Mouse (Mus musculus) stomach, embryonic 16.5 days (tissue): ENCODE measurements around the gene Tent5b. TPM values are rescaled to one million over a fixed set of nuclear protein-coding genes. Genes with fewer than 3 reads are reported as not detected.
A peak's percentile ranks its signal among the peaks of the same experiment; 100 is the strongest.

Experiments used
- ATAC-seq: fragments of 200-750 bp; cut with Nextera tagmentation; 2 replicates; pipeline ENCODE4 v1.8.0; 2017; ENCODE audit warnings: moderate number of reproducible peaks, moderate TSS enrichment; ENCODE audit not compliant: insufficient read depth, low FRiP score
- H3K27ac ChIP-seq: fragments of 300-500 bp; sonication (generic); 2 replicates; pipeline ENCODE4 v1.5.1; 2014; ENCODE audit warnings: low read length
- H3K27me3 ChIP-seq: fragments of 300-500 bp; sonication (generic); 2 replicates; pipeline ENCODE4 v1.6.1; 2014; ENCODE audit warnings: low read length, control low read depth, mixed read lengths; ENCODE audit not compliant: control insufficient read depth, insufficient read depth
- H3K36me3 ChIP-seq: fragments of 300-500 bp; sonication (generic); 2 replicates; pipeline ENCODE4 v1.6.1; 2014; ENCODE audit warnings: low read length; ENCODE audit not compliant: control insufficient read depth, insufficient read depth
- H3K4me1 ChIP-seq: fragments of 300-500 bp; sonication (generic); 2 replicates; pipeline ENCODE4 v1.6.1; 2014; ENCODE audit warnings: low read length, control low read depth, mixed read lengths; ENCODE audit not compliant: control insufficient read depth, insufficient read depth
- H3K4me2 ChIP-seq: fragments of 300-500 bp; sonication (generic); 2 replicates; pipeline ENCODE4 v1.6.1; 2014; ENCODE audit warnings: low read depth, low read length, mixed read lengths
- H3K4me3 ChIP-seq: fragments of 300-500 bp; sonication (generic); replicated peaks from 2 replicates; pipeline ENCODE4 v1.5.1; 2014; ENCODE audit warnings: mild to moderate bottlenecking, low read length
- H3K9ac ChIP-seq: fragments of 300-500 bp; sonication (generic); 2 replicates; pipeline ENCODE4 v1.6.1; 2014; ENCODE audit warnings: low read length
- H3K9me3 ChIP-seq: fragments of 300-500 bp; sonication (generic); replicated peaks from 2 replicates; pipeline ENCODE4 v1.6.1; 2016; ENCODE audit warnings: low read length, control low read depth; ENCODE audit not compliant: control insufficient read depth
- WGBS: fragments of 180-500 bp; shearing (Covaris S2); extraction: QIAGEN DNeasy Blood & Tissue Kit; methylation state at CpG from one replicate; pipeline ENCODE4 v1.1.7; 2014; 5-methylcytosine and 5-hydroxymethylcytosine counted together
- polyA plus RNA-seq: library from polyadenylated mRNA; unstranded; fragments of >200 nt; fragmentation: Nextera tagmentation; extraction: Ambion mirVana; gene quantifications from 2 replicates; pipeline ENCODE4 v1.2.1, GENCODE M21; 2015

The Tent5b gene
- polyA plus RNA-seq = 7.9 and 12.6 TPM in 2 replicates

DNA sequence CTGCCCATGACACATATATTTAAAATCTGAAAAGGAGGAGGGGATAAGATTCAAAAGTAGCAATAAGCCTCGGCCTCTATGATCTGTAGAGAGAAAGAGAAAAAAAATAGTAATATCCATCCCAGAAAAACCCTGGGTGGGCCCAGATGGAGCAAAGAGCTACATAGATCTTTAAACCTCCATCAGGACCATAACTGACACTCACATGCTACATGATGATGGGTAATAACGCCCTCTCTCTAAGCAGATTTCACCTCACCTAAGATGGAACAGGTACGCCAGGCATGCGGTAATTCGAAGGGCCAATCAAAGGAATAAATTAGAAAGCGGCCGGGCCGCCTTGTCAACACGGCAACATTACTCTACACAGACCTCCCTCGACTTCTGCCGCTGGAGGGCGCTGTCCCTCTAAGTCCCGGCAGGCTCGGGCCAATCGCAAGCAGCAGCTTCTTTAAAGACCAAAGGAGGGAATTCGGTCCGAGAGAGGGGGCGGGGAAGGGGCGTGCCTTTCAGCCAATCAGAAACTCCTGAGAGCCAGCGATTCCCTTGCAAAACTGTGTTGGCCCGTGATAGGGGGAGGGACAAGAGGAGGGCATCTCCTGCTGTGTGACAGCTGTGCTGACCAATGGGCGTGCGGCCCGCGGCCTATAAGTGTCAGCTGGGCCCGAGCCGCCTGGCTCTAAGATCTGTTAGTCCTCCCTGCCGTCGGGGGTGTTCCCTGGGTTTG lies at the start of gene Tent5b:
Gene Tent5b (plus strand): TSS at position 675 of the 727 bp plus-strand sequence.
- ATAC-seq = peak; percentile 98
- Histone ChIP-seq H3K9me3 (no peaks in the 10 kb centered on the region), H3K4me1 (peaks cover 21% of the 10 kb centered on the region), H3K27ac (no peak within 1 kb of the TSS), H3K36me3 (no peaks in the 10 kb centered on the region), H3K9ac (peak within 1 kb of the TSS; percentile 70), H3K4me3 (peak within 1 kb of the TSS; percentile 54), H3K27me3 (peaks cover 10% of the 10 kb centered on the region), H3K4me2 (peak within 1 kb of the TSS; percentile 68)
- WGBS = 3% methylated on average over 29 of the region's 29 CpGs

GRCm38 (mm10) chr4:133431508-133431907 lies 48.4 kb upstream of the Tent5b start:
- H3K27ac ChIP-seq = no peak overlapping the region
- H3K36me3 ChIP-seq = no peaks in the 10 kb centered on the region
- H3K9ac ChIP-seq = no peak overlapping the region
- WGBS = 87% methylated on average over 6 of the region's 6 CpGs
- no peaks in the 10 kb centered on the region for H3K27me3 ChIP-seq
- ATAC-seq = no peak
- H3K4me2 ChIP-seq = no peak overlapping the region
- no peak overlapping the region for H3K4me3 ChIP-seq
- H3K4me1 ChIP-seq = peaks cover 6% of the 10 kb centered on the region; the same call in 1 of the 2 replicates
- no peaks in the 10 kb centered on the region for H3K9me3 ChIP-seq

DNA sequence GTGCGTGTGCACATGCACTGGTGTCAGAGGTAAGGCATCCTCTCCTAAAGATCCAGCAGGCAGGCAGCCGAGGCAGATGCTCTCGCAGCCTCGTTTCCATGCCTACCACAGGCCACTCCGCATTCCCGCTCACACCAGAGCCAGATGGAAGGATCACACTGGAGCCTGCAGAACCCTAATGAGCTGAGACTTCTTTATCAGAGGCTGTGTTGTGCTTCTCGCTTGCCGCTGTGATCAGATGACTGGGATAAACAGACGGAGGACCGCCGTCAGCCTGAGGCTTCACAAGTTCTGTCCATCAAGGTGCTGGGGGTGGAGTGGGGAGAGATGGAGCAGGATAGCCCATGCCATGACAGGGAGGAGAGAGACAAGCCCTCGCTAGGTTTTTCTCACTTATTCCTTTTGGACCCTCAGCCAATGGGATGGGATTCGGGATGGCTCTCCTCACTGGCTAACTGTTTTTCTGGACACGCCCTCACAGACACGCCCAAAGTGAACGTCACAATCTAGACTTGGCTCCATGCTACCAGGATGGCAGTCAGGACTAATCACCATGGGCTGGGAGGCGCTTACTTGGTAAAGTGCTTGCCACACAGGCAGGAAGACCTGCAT lies 47.3 kb upstream of the Tent5b start:
- Histone ChIP-seq H3K27me3 (no peaks in the 10 kb centered on the region), H3K36me3 (no peaks in the 10 kb centered on the region), H3K27ac (no peak overlapping the region), H3K9me3 (no peaks in the 10 kb centered on the region), H3K4me2 (peak overlapping the region; percentile 10; the same call in 1 of the 2 replicates), H3K9ac (peak overlapping the region; percentile 43; the same call in 1 of the 2 replicates), H3K4me3 (no peak overlapping the region), H3K4me1 (peaks cover 6% of the 10 kb centered on the region; the same call in 1 of the 2 replicates)
- peak; percentile 60; the same call in 1 of the 2 replicates for ATAC-seq
- WGBS = 21% methylated on average over 17 of the region's 17 CpGs

GRCm38 (mm10) chr4:133435921-133436320 lies 44.0 kb upstream of the Tent5b start:
- no peaks in the 10 kb centered on the region for H3K9me3 ChIP-seq
- WGBS = 86% methylated on average over 11 of the region's 11 CpGs
- H3K27ac ChIP-seq = no peak overlapping the region
- no peak overlapping the region for H3K9ac ChIP-seq
- no peak overlapping the region for H3K4me2 ChIP-seq
- no peaks in the 10 kb centered on the region for H3K36me3 ChIP-seq
- no peaks in the 10 kb centered on the region for H3K27me3 ChIP-seq
- no peak overlapping the region for H3K4me3 ChIP-seq
- H3K4me1 ChIP-seq = peaks cover 26% of the 10 kb centered on the region
- ATAC-seq = no peak

- Histone ChIP-seq H3K4me1 (peaks cover 25% of the 10 kb centered on the region), H3K9me3 (no peaks in the 10 kb centered on the region), H3K9ac (peak overlapping the region; percentile 63), H3K4me3 (peak overlapping the region; percentile 16), H3K27me3 (no peaks in the 10 kb centered on the region), H3K27ac (peak overlapping the region; percentile 87), H3K4me2 (peak overlapping the region; percentile 50), H3K36me3 (no peaks in the 10 kb centered on the region)
- WGBS = 7% methylated on average over 17 of the region's 17 CpGs
- ATAC-seq = peak; percentile 88
Measured at GRCm38 (mm10) chr4:133439460-133440376, 40.2 kb upstream of the Tent5b start.

- Histone ChIP-seq H3K9me3 (no peaks in the 10 kb centered on the region), H3K4me3 (peak overlapping the region; percentile 16), H3K4me2 (peak overlapping the region; percentile 50), H3K36me3 (no peaks in the 10 kb centered on the region), H3K27me3 (no peaks in the 10 kb centered on the region), H3K27ac (peak overlapping the region; percentile 87), H3K9ac (peak overlapping the region; percentile 63), H3K4me1 (peaks cover 25% of the 10 kb centered on the region)
- WGBS = 5% methylated on average over 6 of the region's 6 CpGs
- ATAC-seq = peak; percentile 77
Measured at GRCm38 (mm10) chr4:133440377-133440795, 39.5 kb upstream of the Tent5b start.

- H3K27ac ChIP-seq = no peak overlapping the region
- WGBS = 56% methylated on average over 3 of the region's 3 CpGs
Measured at GRCm38 (mm10) chr4:133442194-133442593, 37.7 kb upstream of the Tent5b start.

DNA sequence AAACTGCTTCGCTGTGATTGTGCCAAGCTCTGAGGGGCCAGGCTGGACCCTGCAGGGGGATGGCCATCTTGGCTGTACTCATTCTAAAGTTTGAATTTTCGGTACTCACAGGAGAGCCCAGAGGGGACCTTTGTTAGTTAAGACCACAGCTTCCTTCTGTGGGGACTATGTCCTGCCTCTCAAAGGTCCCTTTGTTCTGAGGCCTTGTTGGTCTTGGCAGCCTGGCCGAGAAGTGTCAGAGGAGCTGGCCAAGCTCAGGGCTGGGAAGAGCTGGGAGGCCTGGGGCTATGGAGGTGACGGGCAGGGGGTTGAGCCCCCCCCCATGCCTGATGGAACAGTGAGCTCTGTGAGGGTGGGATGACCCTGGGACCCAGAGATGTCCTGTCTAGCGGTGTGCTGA lies 36.8 kb upstream of the Tent5b start:
- Histone ChIP-seq H3K4me1 (peaks cover 25% of the 10 kb centered on the region), H3K27ac (no peak overlapping the region), H3K4me3 (no peak overlapping the region), H3K27me3 (no peaks in the 10 kb centered on the region), H3K36me3 (no peaks in the 10 kb centered on the region), H3K9me3 (no peaks in the 10 kb centered on the region), H3K4me2 (no peak overlapping the region), H3K9ac (no peak overlapping the region)
- WGBS = 71% methylated on average over 5 of the region's 5 CpGs
- no peak for ATAC-seq

More at GRCm38 (mm10) chr4:133442194-133442593, 37.7 kb upstream of the Tent5b start:
- no peak overlapping the region for H3K4me2 ChIP-seq
- no peak overlapping the region for H3K9ac ChIP-seq
- no peaks in the 10 kb centered on the region for H3K27me3 ChIP-seq
- no peak for ATAC-seq
- no peaks in the 10 kb centered on the region for H3K9me3 ChIP-seq
- peaks cover 25% of the 10 kb centered on the region for H3K4me1 ChIP-seq
- H3K36me3 ChIP-seq = no peaks in the 10 kb centered on the region
- H3K4me3 ChIP-seq = no peak overlapping the region
